Mouse (Mus musculus) intestine, embryonic 14.5 days (tissue): Measurements from ENCODE around the gene Pfdn6. TPM values are rescaled to one million over a fixed set of nuclear protein-coding genes. Genes with fewer than 3 reads are reported as not detected.

ENCODE experiments used
- ATAC-seq: fragments of 200-750 bp; cut with Nextera tagmentation; replicated peaks from 2 replicates; pipeline ENCODE4 v1.8.0; 2017; ENCODE audit warnings: low read depth, moderate number of reproducible peaks, moderate TSS enrichment, moderate library complexity; ENCODE audit not compliant: low FRiP score, low TSS enrichment
- DNase-seq: peaks from one replicate; pipeline ENCODE4 v3.0.0-alpha.2; 2018; ENCODE audit warnings: low spot score
- H3K27ac ChIP-seq: fragments of 300-500 bp; sonication (generic); 2 replicates; pipeline ENCODE4 v1.5.1; 2014; ENCODE audit warnings: low read depth, mild to moderate bottlenecking, control low read depth
- H3K27me3 ChIP-seq: fragments of 300-500 bp; sonication (generic); replicated peaks from 2 replicates; pipeline ENCODE4 v1.6.1; 2014; ENCODE audit warnings: low read length, control low read depth; ENCODE audit not compliant: control insufficient read depth, insufficient read depth
- H3K36me3 ChIP-seq: fragments of 300-500 bp; sonication (generic); 2 replicates; pipeline ENCODE4 v1.6.1; 2014; ENCODE audit warnings: low read length, control low read depth; ENCODE audit not compliant: control insufficient read depth, insufficient read depth
- H3K4me1 ChIP-seq: fragments of 300-500 bp; sonication (generic); replicated peaks from 2 replicates; pipeline ENCODE4 v1.6.1; 2014; ENCODE audit warnings: low read length, control low read depth, mixed read lengths; ENCODE audit not compliant: control insufficient read depth, insufficient read depth
- H3K4me2 ChIP-seq: fragments of 300-500 bp; sonication (generic); 2 replicates; pipeline ENCODE4 v1.6.1; 2014; ENCODE audit warnings: low read length
- H3K4me3 ChIP-seq: fragments of 300-500 bp; sonication (generic); 2 replicates; pipeline ENCODE4 v1.5.1; 2014; ENCODE audit warnings: low read depth, low read length, control low read depth, mixed read lengths
- H3K9ac ChIP-seq: fragments of 300-500 bp; sonication (generic); 2 replicates; pipeline ENCODE4 v1.6.1; 2014; ENCODE audit warnings: mild to moderate bottlenecking, low read length
- H3K9me3 ChIP-seq: fragments of 300-500 bp; sonication (generic); 2 replicates; pipeline ENCODE4 v1.6.1; 2016; ENCODE audit warnings: low read length, control low read depth; ENCODE audit not compliant: control insufficient read depth
- WGBS: fragments of 180-500 bp; shearing (Covaris S2); extraction: QIAGEN DNeasy Blood & Tissue Kit; methylation state at CpG from one replicate; pipeline ENCODE4 v1.1.7; 2014; 5-methylcytosine and 5-hydroxymethylcytosine counted together
- polyA plus RNA-seq: library from polyadenylated mRNA; unstranded; fragments of >200 nt; fragmentation: Nextera tagmentation; extraction: Ambion mirVana; gene quantifications from 2 replicates; pipeline ENCODE4 v1.2.1, GENCODE M21; 2014

Gene Pfdn6
- polyA plus RNA-seq, 1 experiment from 2014 or later: 163 TPM

GRCm38 (mm10) chr17:33959948-33960347 is 19.8 kb upstream of the Pfdn6 start:
- Histone ChIP-seq H3K4me2 (no peak overlapping the region), H3K27ac (no peak overlapping the region), H3K4me1 (peaks cover 7% of the 10 kb centered on the region; the same call in 1 of the 2 replicates), H3K9ac (no peak overlapping the region), H3K4me3 (no peak overlapping the region), H3K9me3 (no peaks in the 10 kb centered on the region), H3K27me3 (no peaks in the 10 kb centered on the region), H3K36me3 (peaks cover 52% of the 10 kb centered on the region)
- DNase-seq (no peak), ATAC-seq (no peak)
- 94% methylated on average over 15 of the region's 15 CpGs for WGBS

GRCm38 (mm10) chr17:33959135-33959534 is 19.0 kb upstream of the Pfdn6 start:
- Histone ChIP-seq H3K4me2 (no peak overlapping the region), H3K9me3 (no peaks in the 10 kb centered on the region), H3K4me1 (peaks cover 13% of the 10 kb centered on the region), H3K27me3 (no peaks in the 10 kb centered on the region), H3K4me3 (no peak overlapping the region), H3K27ac (no peak overlapping the region), H3K9ac (no peak overlapping the region), H3K36me3 (peaks cover 56% of the 10 kb centered on the region)
- 95% methylated on average over 13 of the region's 13 CpGs for WGBS
- DNase-seq (no peak), ATAC-seq (no peak)

GRCm38 (mm10) chr17:33958451-33958850 is 18.3 kb upstream of the Pfdn6 start:
- Histone ChIP-seq H3K9ac (no peak overlapping the region), H3K4me3 (no peak overlapping the region), H3K36me3 (peaks cover 62% of the 10 kb centered on the region), H3K27ac (no peak overlapping the region), H3K9me3 (no peaks in the 10 kb centered on the region), H3K4me1 (peaks cover 19% of the 10 kb centered on the region), H3K4me2 (no peak overlapping the region), H3K27me3 (no peaks in the 10 kb centered on the region)
- DNase-seq (no peak), ATAC-seq (no peak)
- 94% methylated on average over 11 of the region's 11 CpGs for WGBS

- ATAC-seq (no peak), DNase-seq (no peak)
- Histone ChIP-seq H3K27me3 (no peaks in the 10 kb centered on the region), H3K9ac (no peak overlapping the region), H3K27ac (no peak overlapping the region), H3K9me3 (no peaks in the 10 kb centered on the region), H3K4me3 (no peak overlapping the region), H3K4me2 (no peak overlapping the region), H3K36me3 (peaks cover 62% of the 10 kb centered on the region), H3K4me1 (peaks cover 29% of the 10 kb centered on the region)
- WGBS: 91% methylated on average over 6 of the region's 6 CpGs
These were observed 17.4 kb upstream of the Pfdn6 start for GRCm38 (mm10) chr17:33957493-33957892.

GRCm38 (mm10) chr17:33956336-33956735 is 16.2 kb upstream of the Pfdn6 start:
- WGBS: 7% methylated on average over 10 of the region's 10 CpGs
- peaks cover 58% of the 10 kb centered on the region for H3K36me3 ChIP-seq

DNA sequence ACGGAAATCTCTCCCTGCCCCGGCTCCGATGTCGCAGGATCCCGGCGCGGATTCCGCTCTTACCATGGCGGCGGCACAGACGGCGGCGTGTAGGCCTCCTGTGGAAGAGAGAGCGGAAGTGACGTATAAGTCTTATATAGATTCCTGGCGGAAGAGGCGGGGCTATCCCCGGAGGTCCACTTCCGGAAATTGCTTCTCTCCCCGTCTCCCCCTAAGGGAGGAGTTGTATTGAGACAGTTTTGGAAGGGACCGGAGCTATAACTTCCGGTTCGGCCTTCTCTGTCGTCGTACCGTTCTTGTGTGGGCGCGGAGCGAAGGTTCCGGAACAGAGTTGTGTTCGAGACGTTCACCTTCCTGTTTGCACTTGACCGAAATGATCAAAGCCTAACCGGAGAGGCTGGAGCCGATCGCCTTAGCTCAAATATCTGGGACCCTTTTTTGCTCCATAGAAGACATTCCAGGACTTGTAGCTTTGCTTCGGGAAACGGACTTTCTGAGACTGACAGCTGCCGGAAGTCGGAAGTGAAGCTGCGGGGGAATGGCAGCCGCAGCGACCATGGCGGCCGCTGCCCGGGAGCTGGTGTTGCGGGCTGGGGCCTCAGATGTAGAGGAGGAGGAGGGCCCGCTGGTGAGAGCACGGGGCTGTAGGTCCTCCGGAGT is 15.5 kb upstream of the Pfdn6 start, which contains the start of the genes Vps52 and Rps18:
Gene Vps52 (plus strand): TSS at position 258 of the 660 bp plus-strand sequence.
Gene Rps18 (minus strand): TSS at position 447 of the 660 bp plus-strand sequence.
- peak within 1 kb of the TSS; percentile 99 for H3K4me2 ChIP-seq
- H3K27ac ChIP-seq: peak within 1 kb of the TSS; percentile 92
- H3K9me3 ChIP-seq: no peaks in the 10 kb centered on the region
- ATAC-seq: peak; percentile 80
- no peaks in the 10 kb centered on the region for H3K27me3 ChIP-seq
- peak; percentile 98 for DNase-seq
- peak within 1 kb of the TSS; percentile 99 for H3K9ac ChIP-seq
- WGBS: under 1% methylated on average over 50 of the region's 50 CpGs
- peaks cover 52% of the 10 kb centered on the region for H3K36me3 ChIP-seq
- peak within 1 kb of the TSS; percentile 99 for H3K4me3 ChIP-seq
- peaks cover 34% of the 10 kb centered on the region for H3K4me1 ChIP-seq

More at GRCm38 (mm10) chr17:33956336-33956735, 16.2 kb upstream of the Pfdn6 start:
- Histone ChIP-seq H3K4me2 (peak overlapping the region; percentile 99), H3K9me3 (no peaks in the 10 kb centered on the region), H3K27me3 (no peaks in the 10 kb centered on the region), H3K4me1 (peaks cover 34% of the 10 kb centered on the region), H3K27ac (peak overlapping the region; percentile 92), H3K4me3 (peak overlapping the region; percentile 99), H3K9ac (peak overlapping the region; percentile 78)
- no peak for ATAC-seq
- DNase-seq: no peak

DNA sequence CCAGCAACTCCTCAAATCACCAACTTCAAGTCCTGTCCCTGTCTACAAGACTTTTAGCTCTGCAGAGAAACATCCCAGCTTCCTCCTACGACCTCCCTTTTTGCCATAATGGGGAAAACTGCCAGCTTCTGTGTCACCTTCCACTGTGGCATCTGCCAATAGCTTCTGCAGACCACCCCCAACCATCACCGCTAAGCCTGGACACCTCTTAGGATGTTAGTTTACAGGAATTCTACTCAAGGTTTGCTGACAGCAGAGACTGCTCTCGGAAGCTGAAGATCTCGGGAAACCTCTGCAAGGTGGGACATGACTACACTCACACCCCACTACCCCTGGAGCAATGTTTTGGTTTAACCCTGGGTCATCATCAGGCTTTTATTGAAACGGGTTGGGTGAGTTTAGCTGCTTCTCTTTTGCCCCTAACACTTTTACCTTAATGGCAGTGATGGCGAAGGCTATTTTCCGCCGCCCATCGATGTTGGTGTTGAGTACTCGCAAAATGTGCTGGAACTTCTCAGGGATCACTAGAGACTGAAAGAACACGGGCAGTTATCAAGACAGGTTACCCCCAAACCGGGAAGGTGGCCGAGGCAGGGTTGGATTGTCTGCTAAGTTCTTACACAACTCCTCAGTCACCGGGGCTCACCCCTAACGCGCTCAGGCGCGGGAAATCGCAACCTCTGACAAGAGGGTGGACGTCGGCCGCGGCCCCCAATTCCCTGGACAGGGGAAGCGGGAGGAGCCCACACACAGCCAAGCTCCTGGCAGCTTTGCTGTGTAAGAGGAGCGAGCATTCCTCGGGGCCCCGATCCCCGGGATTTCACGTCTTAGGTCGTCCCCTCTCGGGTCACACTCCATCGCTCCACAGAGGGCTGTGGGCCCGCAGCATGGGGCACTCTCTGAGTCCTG is 14.8 kb upstream of the Pfdn6 start:
- no peaks in the 10 kb centered on the region for H3K27me3 ChIP-seq
- H3K27ac ChIP-seq: peak overlapping the region; percentile 92
- peaks cover 41% of the 10 kb centered on the region for H3K4me1 ChIP-seq
- WGBS: under 1% methylated on average over 33 of the region's 33 CpGs
- H3K4me2 ChIP-seq: peak overlapping the region; percentile 99
- ATAC-seq (peak; percentile 25), DNase-seq (no peak)
- no peaks in the 10 kb centered on the region for H3K9me3 ChIP-seq
- peak overlapping the region; percentile 99 for H3K4me3 ChIP-seq
- peaks cover 46% of the 10 kb centered on the region for H3K36me3 ChIP-seq
- peak overlapping the region; percentile 99 for H3K9ac ChIP-seq

- H3K27ac ChIP-seq: peak overlapping the region; percentile 92
- H3K4me2 ChIP-seq: peak overlapping the region; percentile 99
- no peaks in the 10 kb centered on the region for H3K9me3 ChIP-seq
- peaks cover 43% of the 10 kb centered on the region for H3K36me3 ChIP-seq
- H3K27me3 ChIP-seq: no peaks in the 10 kb centered on the region
- DNase-seq: no peak
- H3K4me1 ChIP-seq: peaks cover 48% of the 10 kb centered on the region
- WGBS: 46% methylated on average over 5 of the region's 5 CpGs
- ATAC-seq: no peak
- peak overlapping the region; percentile 99 for H3K9ac ChIP-seq
- H3K4me3 ChIP-seq: peak overlapping the region; percentile 99
These were observed 13.9 kb upstream of the Pfdn6 start for GRCm38 (mm10) chr17:33953961-33954565.
